In the genomic region with DNA sequence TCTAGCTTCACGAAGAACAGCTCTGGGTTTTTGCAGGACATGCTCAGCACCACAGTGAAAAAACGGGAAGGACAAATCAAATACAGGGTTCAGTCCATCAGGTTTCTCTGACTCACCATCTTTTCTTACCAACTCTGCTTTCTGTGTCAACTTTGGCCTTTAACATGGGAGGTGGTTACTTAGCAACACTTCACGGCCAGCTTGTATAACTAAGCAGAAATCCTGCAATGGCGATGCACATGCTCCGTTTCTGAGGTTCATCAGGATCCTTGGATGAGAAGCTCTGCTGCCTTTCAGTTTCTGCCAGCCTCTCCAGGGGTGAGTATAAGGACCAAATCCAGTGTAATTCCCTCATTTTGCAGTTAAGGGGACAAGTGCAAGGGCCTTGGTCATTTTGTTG, we compare ENCODE assay signal across 9 mouse cellular contexts. TPM values are rescaled to one million over a fixed set of nuclear protein-coding genes. Genes with fewer than 3 reads are reported as not detected.
DNase-seq lines count a peak whose midpoint lies in the region; ATAC-seq and TF ChIP-seq lines count a peak whose summit lies in the region.
"Had no signal": no experiment of that assay in that cellular context is flagged by ENCODE, and none has a peak within 500 bp of the region (broad histone marks: within the 10 kb centered on the region; RNA-seq: fewer than 3 reads in every experiment).

A gene (plus strand): TSS at position 206 of the 400 bp plus-strand sequence.

- no peaks in the 10 kb centered on the region for H3K9me3 ChIP-seq in liver, embryonic 16.5 days (replicated peaks; ENCODE audit: control insufficient read depth, low read length)
- 0 out of 2 replicates have a peak, but pooled peaks cover 2% of the 10 kb centered on the region for H3K9me3 ChIP-seq in liver, embryonic 11.5 days (ENCODE audit: control insufficient read depth, low read length)
- H3K9me3 ChIP-seq in heart, postnatal 0 days (replicated peaks; ENCODE audit: control insufficient read depth, low read length) = no peaks in the 10 kb centered on the region
- H3K9me3 ChIP-seq: midbrain, embryonic 12.5 days had no signal

- no peaks in the 10 kb centered on the region; the same call in 1 of the 2 replicates for H3K4me1 ChIP-seq in cerebellum, adult 2 months (ENCODE audit: control insufficient read depth, insufficient read depth, low read length)
- H3K4me1 ChIP-seq in liver, embryonic 16.5 days (ENCODE audit: control insufficient read depth, low read depth, low read length) = peaks cover 3% of the 10 kb centered on the region; the same call in 1 of the 2 replicates
- peaks cover 3% of the 10 kb centered on the region for H3K4me1 ChIP-seq in liver, embryonic 11.5 days (replicated peaks; ENCODE audit: control insufficient read depth, insufficient read depth, low read length)
- peaks cover 14% of the 10 kb centered on the region; the same call in 1 of the 2 replicates for H3K4me1 ChIP-seq in heart, postnatal 0 days (ENCODE audit: control insufficient read depth, insufficient read depth)
- H3K4me1 ChIP-seq: midbrain, embryonic 12.5 days had no signal

- peak within 1 kb of the TSS; percentile 33; the same call in 1 of the 2 replicates for H3K4me2 ChIP-seq in liver, embryonic 16.5 days (ENCODE audit: low read depth, low read length)
- no peak within 1 kb of the TSS for H3K4me2 ChIP-seq in liver, embryonic 11.5 days
- no peak within 1 kb of the TSS for H3K4me2 ChIP-seq in heart, postnatal 0 days (ENCODE audit: low read depth, low read length)
- H3K4me2 ChIP-seq: midbrain, embryonic 12.5 days had no signal

- H3K27ac ChIP-seq in cerebellum, adult 2 months (ENCODE audit: insufficient read depth, low read length) = no peak within 1 kb of the TSS
- no peak within 1 kb of the TSS; the same call in 1 of the 2 replicates for H3K27ac ChIP-seq in liver, embryonic 16.5 days (ENCODE audit: low read length)
- no peak within 1 kb of the TSS for H3K27ac ChIP-seq in liver, embryonic 11.5 days (ENCODE audit: low read depth, low read length)
- no peak within 1 kb of the TSS for H3K27ac ChIP-seq in heart, postnatal 0 days (ENCODE audit: low read depth)
- H3K27ac ChIP-seq: midbrain, embryonic 12.5 days had no signal

- no peak for TF ChIP-seq EP300 in heart, postnatal 0 days (IDR thresholded peaks at IDR 0.05; ENCODE audit: low read depth)

- ATAC-seq in liver, embryonic 16.5 days (ENCODE audit: low read depth) = no peak
- no peak for ATAC-seq in liver, embryonic 11.5 days (replicated peaks; ENCODE audit: low FRiP score)
- ATAC-seq in heart, postnatal 0 days (ENCODE audit: insufficient read depth, low read depth) = no peak

- H3K9ac ChIP-seq in liver, embryonic 16.5 days (ENCODE audit: low read depth, low read length) = no peak within 1 kb of the TSS
- H3K9ac ChIP-seq in liver, embryonic 11.5 days (ENCODE audit: low read depth, low read length) = no peak within 1 kb of the TSS
- no peak within 1 kb of the TSS for H3K9ac ChIP-seq in heart, postnatal 0 days (replicated peaks; ENCODE audit: low read depth, low read length)
- H3K9ac ChIP-seq: midbrain, embryonic 12.5 days had no signal

- no peak within 1 kb of the TSS for H3K4me3 ChIP-seq in cerebellum, adult 2 months (replicated peaks; ENCODE audit: insufficient read depth, low read depth, low read length)
- H3K4me3 ChIP-seq in liver, embryonic 16.5 days (ENCODE audit: low read depth, low read length) = no peak within 1 kb of the TSS
- no peak within 1 kb of the TSS for H3K4me3 ChIP-seq in liver, embryonic 11.5 days (ENCODE audit: low read depth, low read length)
- no peak within 1 kb of the TSS for H3K4me3 ChIP-seq in heart, postnatal 0 days (ENCODE audit: low read depth, low read length)
- H3K4me3 ChIP-seq: midbrain, embryonic 12.5 days had no signal

- no peaks in the 10 kb centered on the region for H3K27me3 ChIP-seq in cerebellum, adult 2 months (ENCODE audit: control insufficient read depth, insufficient read depth, low read length)
- no peaks in the 10 kb centered on the region for H3K27me3 ChIP-seq in liver, embryonic 16.5 days (ENCODE audit: control insufficient read depth, insufficient read depth, low read depth, low read length)
- H3K27me3 ChIP-seq in liver, embryonic 11.5 days (replicated peaks; ENCODE audit: control insufficient read depth, insufficient read depth, low read length) = no peaks in the 10 kb centered on the region; the same call in 1 of the 2 replicates
- H3K27me3 ChIP-seq in heart, postnatal 0 days (ENCODE audit: control insufficient read depth, insufficient read depth, low read length) = no peaks in the 10 kb centered on the region
- H3K27me3 ChIP-seq: midbrain, embryonic 12.5 days had no signal

- DNase-seq in cerebellum, adult 2 months = no peak
- DNase-seq in cerebellum, adult 9-11 months = no peak
- DNase-seq in liver, embryonic 11.5 days (ENCODE audit: low spot score) = no peak
- DNase-seq in heart, postnatal 0 days (ENCODE audit: low spot score) = no peak
- DNase-seq in left cerebral cortex, postnatal 25 days (ENCODE audit: low spot score in 2 of 2) = no peak
- DNase-seq in neural tube, embryonic 10.5 days (ENCODE audit: extremely low spot score, low spot score) = no peak
- DNase-seq in urinary bladder, adult 18-20 months (ENCODE audit: low spot score in 2 of 2) = no peak

- WGBS in cerebellum, adult 2 months = 44% methylated on average over 5 of the region's 5 CpGs
- whole genome bisulfite sequencing in liver, embryonic 16.5 days (ENCODE audit: insufficient replicate concordance) = 68% methylated on average over 5 of the region's 5 CpGs
- 76% methylated on average over 5 of the region's 5 CpGs for WGBS in liver, embryonic 11.5 days
- 81% methylated on average over 5 of the region's 5 CpGs for WGBS in heart, postnatal 0 days

- no peak for TF ChIP-seq POLR2A in cerebellum, adult 2 months (IDR thresholded peaks at IDR 0.05; ENCODE audit: borderline replicate concordance, insufficient read depth, low read length)

- TF ChIP-seq CTCF in cerebellum, adult 2 months (IDR thresholded peaks at IDR 0.05; ENCODE audit: borderline replicate concordance, insufficient read depth, low read depth, low read length) = no peak
- TF ChIP-seq CTCF in heart, postnatal 0 days (IDR thresholded peaks at IDR 0.05; ENCODE audit: low read depth) = no peak

- intact Hi-C loops in left cerebral cortex, postnatal 25 days (cut with DNase I) = no loop called here

- H3K36me3 ChIP-seq in liver, embryonic 16.5 days (ENCODE audit: control insufficient read depth, insufficient read depth) = no peaks in the 10 kb centered on the region
- H3K36me3 ChIP-seq in liver, embryonic 11.5 days (ENCODE audit: control insufficient read depth, insufficient read depth, low read length) = no peaks in the 10 kb centered on the region
- no peaks in the 10 kb centered on the region for H3K36me3 ChIP-seq in heart, postnatal 0 days (replicated peaks; ENCODE audit: control insufficient read depth, insufficient read depth, low read length)
- H3K36me3 ChIP-seq: midbrain, embryonic 12.5 days had no signal

RNA-seq across cellular contexts. Expression of the gene that starts here (rescaled TPM):
- polyA plus RNA-seq in cerebellum, adult 2 months (2012; rRNA removed) = 17.1 and 19.4 TPM in 2 replicates
- 12.7 and 16.4 TPM in 2 replicates for polyA plus RNA-seq in liver, embryonic 16.5 days (2015; fragmentation: Nextera tagmentation; extraction: Ambion mirVana)
- 2.9 TPM in 2 replicates for polyA plus RNA-seq in liver, embryonic 11.5 days (2014; fragmentation: Nextera tagmentation; extraction: Ambion mirVana)
- 20.8 and 41.0 TPM in 2 replicates for total RNA-seq in heart, postnatal 0 days (2014; rRNA removed; ENCODE audit: low replicate concordance)
- polyA plus RNA-seq in heart, postnatal 0 days (2015; fragmentation: Nextera tagmentation; extraction: Ambion mirVana) = 22.1 and 22.8 TPM in 2 replicates
- 10 to 100 TPM; 14.5 to 16.3 TPM for total RNA-seq in left cerebral cortex, postnatal 25 days (2021)
